9 mouse cellular contexts compared by ENCODE assay signal in the genomic region with DNA sequence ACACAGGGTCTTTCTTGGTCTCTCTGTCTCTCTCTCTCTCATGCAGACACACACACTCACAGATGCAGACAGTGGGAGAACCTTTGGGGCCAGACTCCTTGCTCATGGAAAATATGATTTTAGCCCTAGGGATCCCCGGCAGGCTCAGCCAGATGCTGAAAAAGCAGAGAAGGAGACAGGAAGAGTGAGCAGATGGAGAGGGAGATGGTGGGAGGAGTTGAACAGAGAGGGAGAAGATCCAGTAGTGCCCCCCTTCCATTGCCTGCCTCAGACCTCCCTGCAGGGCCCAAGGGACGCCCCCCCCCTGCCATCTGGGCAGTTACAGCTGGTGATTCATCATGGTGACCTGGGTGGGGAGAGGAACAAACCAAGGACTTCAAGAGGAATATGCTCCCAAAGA. TPM values are rescaled to one million over a fixed set of nuclear protein-coding genes. Genes with fewer than 3 reads are reported as not detected.
DNase-seq lines count a peak whose midpoint lies in the region; ATAC-seq lines count a peak whose summit lies in the region.
"Had no signal": no experiment of that assay in that cellular context is flagged by ENCODE, and none has a peak within 500 bp of the region (broad histone marks: within the 10 kb centered on the region; RNA-seq: fewer than 3 reads in every experiment).

No protein-coding gene starts in this region.

- no peak for ATAC-seq in kidney, embryonic 16.5 days (ENCODE audit: low FRiP score, low TSS enrichment)
- no peak for ATAC-seq in midbrain, embryonic 15.5 days (replicated peaks)
- ATAC-seq in CD4-positive, CD25-positive, alpha-beta regulatory T cell, adult 4 months: no peak

- no peak overlapping the region for H3K4me3 ChIP-seq in kidney, embryonic 16.5 days (ENCODE audit: low read length)
- peak overlapping the region; percentile 89; the same call in 1 of the 2 replicates for H3K4me3 ChIP-seq in embryonic facial prominence, embryonic 10.5 days
- H3K4me3 ChIP-seq in midbrain, embryonic 15.5 days: no peak overlapping the region

- intact Hi-C loops in heart, postnatal 10 days (cut with DNase I): no loop called here

- H3K9me3 ChIP-seq in kidney, embryonic 16.5 days (ENCODE audit: low read length): no peaks in the 10 kb centered on the region
- no peaks in the 10 kb centered on the region for H3K9me3 ChIP-seq in embryonic facial prominence, embryonic 10.5 days
- H3K9me3 ChIP-seq in midbrain, embryonic 15.5 days: no peaks in the 10 kb centered on the region

- 38% methylated on average over 2 of the region's 2 CpGs for WGBS in kidney, embryonic 16.5 days
- WGBS in embryonic facial prominence, embryonic 10.5 days: 66% methylated on average over 2 of the region's 2 CpGs
- WGBS in midbrain, embryonic 15.5 days: 75% methylated on average over 2 of the region's 2 CpGs

- H3K4me1 ChIP-seq in kidney, embryonic 16.5 days (ENCODE audit: insufficient read depth, low read length): peaks cover 48% of the 10 kb centered on the region
- peaks cover 78% of the 10 kb centered on the region for H3K4me1 ChIP-seq in embryonic facial prominence, embryonic 10.5 days
- 0 out of 2 replicates have a peak, but pooled peaks cover 7% of the 10 kb centered on the region for H3K4me1 ChIP-seq in midbrain, embryonic 15.5 days

- no peaks in the 10 kb centered on the region for H3K27me3 ChIP-seq in kidney, embryonic 16.5 days (ENCODE audit: insufficient read depth, low read length)
- no peaks in the 10 kb centered on the region for H3K27me3 ChIP-seq in embryonic facial prominence, embryonic 10.5 days (replicated peaks; ENCODE audit: low read depth, poor library complexity, severe bottlenecking)
- H3K27me3 ChIP-seq in midbrain, embryonic 15.5 days (replicated peaks): no peaks in the 10 kb centered on the region

- DNase-seq in kidney, adult 8-10 months: no peak
- no peak for DNase-seq in embryonic facial prominence, embryonic 10.5 days (ENCODE audit: low spot score)
- peak; percentile 60 to 73 for DNase-seq in heart, postnatal 10 days
- DNase-seq in left cerebral cortex, adult 9 months (ENCODE audit: low spot score in 2 of 2): no peak
- DNase-seq in spleen, postnatal 4 days (ENCODE audit: low spot score in 2 of 2): no peak
- DNase-seq: cerebellum, adult 9-10 months had no signal

- H3K36me3 ChIP-seq in kidney, embryonic 16.5 days (ENCODE audit: insufficient read depth, low read length): peaks cover 46% of the 10 kb centered on the region
- peaks cover 90% of the 10 kb centered on the region for H3K36me3 ChIP-seq in embryonic facial prominence, embryonic 10.5 days (replicated peaks)
- H3K36me3 ChIP-seq in midbrain, embryonic 15.5 days (replicated peaks): no peaks in the 10 kb centered on the region

- peak overlapping the region; percentile 31; the same call in 1 of the 2 replicates for H3K27ac ChIP-seq in kidney, embryonic 16.5 days (ENCODE audit: low read length)
- peak overlapping the region; percentile 85 for H3K27ac ChIP-seq in embryonic facial prominence, embryonic 10.5 days (replicated peaks)
- 0 out of 2 replicates have a peak overlapping the region, but pooled peaks have one; percentile 15 for H3K27ac ChIP-seq in midbrain, embryonic 15.5 days

- H3K9ac ChIP-seq in kidney, embryonic 16.5 days (replicated peaks; ENCODE audit: low read length): no peak overlapping the region
- no peak overlapping the region for H3K9ac ChIP-seq in midbrain, embryonic 15.5 days

- H3K4me2 ChIP-seq in kidney, embryonic 16.5 days (replicated peaks; ENCODE audit: low read depth, low read length): 0 out of 2 replicates have a peak overlapping the region, but pooled peaks have one; percentile 7
- no peak overlapping the region for H3K4me2 ChIP-seq in midbrain, embryonic 15.5 days

RNA-seq across cellular contexts. Expression of a gene that starts 6.6 kb away (rescaled TPM):
- polyA plus RNA-seq in kidney, embryonic 16.5 days (2015; fragmentation: Nextera tagmentation; extraction: Ambion mirVana): 771 and 832 TPM in 2 replicates
- 658 and 684 TPM in 2 replicates for polyA plus RNA-seq in embryonic facial prominence, embryonic 10.5 days (2016; fragmentation: Nextera tagmentation; extraction: Ambion mirVana)
- total RNA-seq in heart, postnatal 10 days (2021): 100 to 1,000 TPM; 192 to 218 TPM
- polyA plus RNA-seq in midbrain, embryonic 15.5 days (2015; fragmentation: Nextera tagmentation; extraction: Ambion mirVana): 136 and 154 TPM in 2 replicates
- 10 to 100 TPM; 12.6 to 20.7 TPM for polyA plus RNA-seq in CD4-positive, CD25-positive, alpha-beta regulatory T cell, adult 4 months (2017; shearing (Covaris generic))

RNA-seq across cellular contexts. Expression of a gene that starts 23.7 kb away (rescaled TPM):
- polyA plus RNA-seq in kidney, embryonic 16.5 days (2015; fragmentation: Nextera tagmentation; extraction: Ambion mirVana): 213 and 252 TPM in 2 replicates
- 332 and 336 TPM in 2 replicates for polyA plus RNA-seq in embryonic facial prominence, embryonic 10.5 days (2016; fragmentation: Nextera tagmentation; extraction: Ambion mirVana)
- 10 to 100 TPM; 53.3 to 57.0 TPM for total RNA-seq in heart, postnatal 10 days (2021)
- 31.8 and 33.9 TPM in 2 replicates for polyA plus RNA-seq in midbrain, embryonic 15.5 days (2015; fragmentation: Nextera tagmentation; extraction: Ambion mirVana)
- polyA plus RNA-seq in CD4-positive, CD25-positive, alpha-beta regulatory T cell, adult 4 months (2017; shearing (Covaris generic)): 10 to 100 TPM; 39.6 to 58.8 TPM

RNA-seq across cellular contexts. Expression of a gene that starts 41.5 kb away (rescaled TPM):
- 0.17 and 0.22 TPM in 2 replicates for polyA plus RNA-seq in kidney, embryonic 16.5 days (2015; fragmentation: Nextera tagmentation; extraction: Ambion mirVana)
- polyA plus RNA-seq in embryonic facial prominence, embryonic 10.5 days (2016; fragmentation: Nextera tagmentation; extraction: Ambion mirVana): 0.96 and 1.0 TPM in 2 replicates
- under 1 TPM; 0.12 TPM for total RNA-seq in heart, postnatal 10 days (2021)
- 0.09 TPM in 1 of 2 replicates, not detected in the other for polyA plus RNA-seq in midbrain, embryonic 15.5 days (2015; fragmentation: Nextera tagmentation; extraction: Ambion mirVana)
- polyA plus RNA-seq in CD4-positive, CD25-positive, alpha-beta regulatory T cell, adult 4 months (2017; shearing (Covaris generic)): under 1 TPM in 1 of 2 experiments, not detected in 1; 0.35 TPM

Comparison
In these comparisons a context has a peak if more than half of its experiments do, and no peak if none do; other contexts are left out.
1. H3K27ac ChIP-seq: peak in every context shown above with its lines; median percentile 85 in embryonic facial prominence, embryonic 10.5 days; 31 in kidney, embryonic 16.5 days; 15 in midbrain, embryonic 15.5 days.
2. DNase-seq: peak in heart, postnatal 10 days (2 of 2); none in kidney, adult 8-10 months (0 of 2), embryonic facial prominence, embryonic 10.5 days (single experiment), left cerebral cortex, adult 9 months (0 of 2) and spleen, postnatal 4 days (0 of 2).